Mouse (Mus musculus): ENCODE results near the gene Tmem189. TPM values are rescaled to one million over a fixed set of nuclear protein-coding genes. Genes with fewer than 3 reads are reported as not detected.

Tmem189 gene
- 18.9 and 21.8 TPM in 2 replicates for polyA plus RNA-seq (2015; fragmentation: Nextera tagmentation; extraction: Ambion mirVana)

DNA sequence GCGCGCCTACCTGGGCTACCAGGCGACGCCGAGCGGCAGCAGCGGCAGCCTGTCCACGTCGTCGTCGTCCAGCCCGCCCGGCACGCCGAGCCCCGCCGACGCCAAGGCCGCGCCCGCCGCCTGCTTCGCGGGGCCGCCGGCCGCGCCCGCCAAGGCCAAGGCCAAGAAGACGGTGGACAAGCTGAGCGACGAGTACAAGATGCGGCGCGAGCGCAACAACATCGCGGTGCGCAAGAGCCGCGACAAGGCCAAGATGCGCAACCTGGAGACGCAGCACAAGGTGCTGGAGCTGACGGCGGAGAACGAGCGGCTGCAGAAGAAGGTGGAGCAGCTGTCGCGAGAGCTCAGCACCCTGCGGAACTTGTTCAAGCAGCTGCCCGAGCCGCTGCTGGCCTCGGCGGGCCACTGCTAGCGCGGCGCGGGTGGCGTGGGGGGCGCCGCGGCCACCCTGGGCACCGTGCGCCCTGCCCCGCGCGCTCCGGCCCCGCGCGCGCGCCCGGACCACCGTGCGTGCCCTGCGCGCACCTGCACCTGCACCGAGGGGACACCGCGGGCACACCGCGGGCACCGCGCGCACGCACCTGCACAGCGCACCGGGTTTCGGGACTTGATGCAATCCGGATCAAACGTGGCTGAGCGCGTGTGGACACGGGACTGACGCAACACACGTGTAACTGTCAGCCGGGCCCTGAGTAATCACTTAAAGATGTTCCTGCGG, at the start of gene Tmem189:
Gene Tmem189, minus strand, starts transcription at position 322 of the 718 bp plus-strand sequence.

DNA sequence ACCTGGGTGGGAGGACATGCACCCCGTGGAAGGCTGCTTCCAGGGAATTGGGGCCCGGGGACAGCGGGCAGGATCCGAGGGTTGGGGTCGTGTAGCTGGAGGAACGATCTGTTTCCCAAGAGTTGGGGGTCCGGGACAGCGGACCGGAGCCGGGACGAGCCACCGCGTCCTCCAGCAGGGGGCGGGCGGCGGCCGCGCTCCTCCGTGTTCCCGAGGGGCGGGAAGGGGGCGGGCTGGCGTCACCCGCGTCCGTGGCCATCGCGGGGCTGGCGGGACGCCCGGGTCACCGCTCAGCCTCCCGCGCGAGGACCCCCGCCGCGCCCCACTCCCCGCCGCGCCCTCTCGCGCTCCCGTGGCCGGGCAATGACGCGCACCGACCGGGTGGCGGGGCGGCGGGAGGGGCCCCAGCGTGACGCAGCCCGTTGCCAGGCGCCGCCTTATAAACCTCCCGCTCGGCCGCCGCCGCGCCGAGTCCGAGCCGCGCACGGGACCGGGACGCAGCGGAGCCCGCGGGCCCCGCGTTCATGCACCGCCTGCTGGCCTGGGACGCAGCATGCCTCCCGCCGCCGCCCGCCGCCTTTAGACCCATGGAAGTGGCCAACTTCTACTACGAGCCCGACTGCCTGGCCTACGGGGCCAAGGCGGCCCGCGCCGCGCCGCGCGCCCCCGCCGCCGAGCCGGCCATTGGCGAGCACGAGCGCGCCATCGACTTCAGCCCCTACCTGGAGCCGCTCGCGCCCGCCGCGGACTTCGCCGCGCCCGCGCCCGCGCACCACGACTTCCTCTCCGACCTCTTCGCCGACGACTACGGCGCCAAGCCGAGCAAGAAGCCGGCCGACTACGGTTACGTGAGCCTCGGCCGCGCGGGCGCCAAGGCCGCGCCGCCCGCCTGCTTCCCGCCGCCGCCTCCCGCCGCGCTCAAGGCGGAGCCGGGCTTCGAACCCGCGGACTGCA, 847 bp downstream of the Tmem189 start, which contains the start of gene Cebpb:
Gene Cebpb, plus strand, starts transcription at position 418 of the 954 bp plus-strand sequence.

DNA sequence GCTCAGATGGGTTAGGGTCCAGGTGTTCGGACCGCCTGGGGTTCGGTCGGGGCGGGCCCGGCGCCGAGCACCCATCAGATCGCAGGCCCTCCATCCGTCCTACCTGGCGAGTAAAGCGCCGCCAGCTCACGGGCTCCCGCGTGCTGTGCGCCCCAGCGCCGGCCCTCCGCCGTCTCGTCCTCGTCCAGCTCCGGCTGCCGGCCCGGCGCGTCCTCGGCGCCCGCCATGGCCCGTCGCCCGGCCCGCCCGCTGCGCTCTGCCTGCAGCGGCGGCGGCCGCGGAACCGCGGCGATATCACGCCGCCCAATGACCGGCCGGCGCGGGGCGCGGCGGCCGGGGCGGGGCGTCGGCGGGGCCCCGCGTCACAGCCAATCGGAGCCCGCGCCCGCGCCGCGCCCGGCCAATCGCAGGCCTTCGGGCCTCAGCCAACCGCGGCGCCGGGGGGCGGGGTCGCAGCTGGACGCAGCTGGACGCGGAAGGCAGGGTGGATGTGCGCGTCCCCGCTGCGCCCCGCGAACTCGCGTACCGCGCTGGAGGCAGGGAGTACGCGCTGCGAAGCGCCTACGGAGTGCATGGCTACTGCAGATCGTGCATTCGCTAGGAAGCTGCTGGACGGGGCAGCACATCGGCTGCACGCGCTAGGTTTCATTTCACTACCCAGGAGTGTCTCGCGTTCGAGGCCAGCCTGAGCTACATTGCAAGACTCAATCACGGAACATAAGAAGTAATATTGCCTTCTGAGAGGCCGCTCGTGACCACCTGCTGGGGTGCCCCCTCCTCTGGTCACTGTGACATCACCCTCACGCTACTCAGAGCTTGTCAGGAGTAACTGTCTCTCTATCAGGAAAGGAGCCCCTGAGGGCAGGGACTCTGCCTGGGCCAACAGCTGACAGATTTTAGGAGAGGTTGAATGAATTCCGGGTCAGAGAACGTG, 28.1 kb downstream of the Tmem189 start, which contains the start of gene Gm20431:
Gene Gm20431, minus strand, starts transcription at position 227 of the 934 bp plus-strand sequence.

DNA sequence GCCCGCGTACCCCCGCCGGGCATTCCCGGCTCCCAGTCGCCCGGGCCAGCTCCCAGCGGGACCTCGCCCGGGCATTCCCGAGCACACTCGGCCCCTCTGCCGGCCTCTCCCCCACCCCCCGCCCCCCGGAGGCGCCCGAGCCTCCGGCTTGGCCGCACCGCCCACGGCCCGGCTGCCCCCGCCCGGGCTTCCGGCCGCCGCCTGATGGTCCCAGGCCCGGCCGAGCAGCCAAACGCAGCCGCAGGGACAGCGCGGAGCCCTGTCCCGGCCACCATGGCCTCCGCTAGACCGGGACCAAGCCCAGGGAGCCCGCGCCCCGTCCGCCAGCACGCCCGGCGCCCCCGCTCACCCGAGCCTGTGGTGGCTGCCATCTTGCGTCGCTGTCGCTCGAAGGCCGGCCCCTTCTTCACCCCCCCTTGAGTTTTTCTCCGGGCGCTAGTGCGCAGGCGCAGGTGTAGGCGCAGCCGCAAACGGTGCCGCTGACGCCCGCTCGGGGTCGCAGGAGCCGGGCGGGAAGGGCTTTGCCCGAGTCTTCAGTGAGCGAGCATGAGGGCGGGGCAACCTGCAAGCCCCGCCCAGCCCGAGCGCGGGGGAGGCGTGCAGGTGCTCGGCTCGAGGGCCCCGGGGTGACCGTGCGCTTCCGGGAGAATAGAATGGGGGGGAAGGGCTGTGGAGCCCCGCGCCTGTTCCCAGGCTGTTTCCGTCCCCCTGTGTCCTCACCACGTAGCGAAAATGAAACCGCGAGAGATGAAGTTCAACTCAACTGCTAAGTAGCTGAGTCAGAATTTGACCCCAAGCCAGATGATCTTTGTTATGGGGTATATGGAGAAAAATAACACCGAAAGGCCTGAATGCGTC, 57.8 kb downstream of the Tmem189 start, which contains the start of gene Ube2v1:
Gene Ube2v1, minus strand, starts transcription at position 505 of the 858 bp plus-strand sequence.

Other genes with a start within 250 kb of the Tmem189 start
- 44.2 and 58.0 TPM in 2 replicates for gene Rnf114, start 197.2 kb downstream of the Tmem189 start, polyA plus RNA-seq (2015; fragmentation: Nextera tagmentation; extraction: Ambion mirVana)
- gene Spata2, start 196.9 kb downstream of the Tmem189 start, polyA plus RNA-seq (2015; fragmentation: Nextera tagmentation; extraction: Ambion mirVana) = 7.1 and 7.4 TPM in 2 replicates
- 11.4 and 15.0 TPM in 2 replicates for gene Snai1, start 151.6 kb downstream of the Tmem189 start, polyA plus RNA-seq (2015; fragmentation: Nextera tagmentation; extraction: Ambion mirVana)
- 200 and 205 TPM in 2 replicates for gene Ube2v1, start 57.7 kb downstream of the Tmem189 start, polyA plus RNA-seq (2015; fragmentation: Nextera tagmentation; extraction: Ambion mirVana)
- gene Gm20431, start 28.3 kb downstream of the Tmem189 start, polyA plus RNA-seq (2015; fragmentation: Nextera tagmentation; extraction: Ambion mirVana) = not detected in 2 replicates
- gene Cebpb, start 907 bp downstream of the Tmem189 start, polyA plus RNA-seq (2015; fragmentation: Nextera tagmentation; extraction: Ambion mirVana) = 29.1 and 30.6 TPM in 2 replicates
- gene Ptpn1, start 242.2 kb upstream of the Tmem189 start, polyA plus RNA-seq (2015; fragmentation: Nextera tagmentation; extraction: Ambion mirVana) = 40.1 and 45.8 TPM in 2 replicates

Data from spleen, postnatal 0 days (tissue).